10 mouse cellular contexts compared by ENCODE assay signal in the genomic region with DNA sequence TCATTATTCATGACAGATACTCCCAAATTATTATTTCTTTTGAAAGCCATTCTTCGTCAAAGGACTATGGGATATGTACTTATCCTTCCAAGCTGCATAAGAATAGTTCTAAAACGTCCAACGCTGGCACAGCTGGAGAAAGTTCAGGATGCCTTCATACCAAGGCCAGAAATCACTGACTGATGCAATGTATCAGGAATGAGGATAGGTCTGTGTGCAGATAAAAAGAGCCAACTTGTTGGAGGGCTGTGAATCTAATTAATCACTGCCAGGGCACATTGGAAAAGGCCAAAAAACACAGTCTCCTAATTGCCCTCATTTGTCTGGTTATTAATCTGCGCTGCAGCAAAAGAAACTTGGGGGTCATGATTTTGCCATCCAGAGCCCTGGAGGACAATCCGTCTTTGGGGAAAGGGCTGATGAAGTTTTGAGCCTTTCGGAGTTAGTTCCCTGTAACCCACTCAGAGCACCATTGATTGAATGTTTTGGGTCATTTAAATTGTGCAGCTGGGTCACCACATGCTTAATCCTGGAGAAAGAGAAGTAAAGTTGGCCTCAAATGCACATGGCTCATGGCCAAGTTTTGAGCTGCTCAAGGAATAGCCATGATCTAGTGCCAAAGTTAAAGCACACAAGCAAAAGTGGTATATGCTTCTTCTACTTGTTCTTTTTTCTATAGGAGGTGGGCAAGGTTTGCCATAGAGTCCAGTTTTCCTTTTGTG.
DNase-seq lines count a peak whose midpoint lies in the region; ATAC-seq and TF ChIP-seq lines count a peak whose summit lies in the region.
"Had no signal": no experiment of that assay in that cellular context is flagged by ENCODE, and none has a peak within 500 bp of the region (broad histone marks: within the 10 kb centered on the region; RNA-seq: fewer than 3 reads in every experiment).

No protein-coding gene starts in this region.

- DNase-seq in heart, adult 18-20 months = peak; percentile 18 to 25
- DNase-seq in lung, adult 18-20 months = no peak
- DNase-seq in adrenal gland, postnatal 10 days = peak; percentile 76
- DNase-seq in ovary, adult 18-20 months (ENCODE audit: low spot score) = peak; percentile 33
- DNase-seq in testis, postnatal 10 days (ENCODE audit: low spot score) = no peak
- DNase-seq in left cerebral cortex, adult 2 months (ENCODE audit: extremely low spot score in 1 of 2, low spot score in 2 of 2) = no peak

- no peak overlapping the region for H3K4me2 ChIP-seq in heart, embryonic 11.5 days
- H3K4me2 ChIP-seq in lung, embryonic 16.5 days (ENCODE audit: low read depth, low read length) = no peak overlapping the region
- H3K4me2 ChIP-seq: heart, embryonic 13.5 days had no signal

- H3K27ac ChIP-seq in heart, embryonic 11.5 days (ENCODE audit: low read depth, low read length) = no peak overlapping the region
- H3K27ac ChIP-seq in lung, embryonic 16.5 days (ENCODE audit: low read length) = no peak overlapping the region
- H3K27ac ChIP-seq in left cerebral cortex, adult 2 months = no peak overlapping the region
- H3K27ac ChIP-seq: heart, embryonic 13.5 days; macrophage had no signal

- no peak overlapping the region for H3K4me3 ChIP-seq in heart, embryonic 11.5 days (ENCODE audit: low read depth, low read length)
- H3K4me3 ChIP-seq in lung, embryonic 16.5 days (ENCODE audit: low read length) = no peak overlapping the region
- H3K4me3 ChIP-seq in left cerebral cortex, adult 2 months = no peak overlapping the region
- H3K4me3 ChIP-seq: heart, embryonic 13.5 days had no signal

- no peaks in the 10 kb centered on the region for H3K4me1 ChIP-seq in heart, embryonic 11.5 days (ENCODE audit: control insufficient read depth, insufficient read depth, low read length)
- no peaks in the 10 kb centered on the region for H3K4me1 ChIP-seq in lung, embryonic 16.5 days (replicated peaks; ENCODE audit: control insufficient read depth, insufficient read depth, low read length)

- intact Hi-C loops in left cerebral cortex, adult 2 months (cut with DNase I) = no loop called here

- H3K9me3 ChIP-seq in heart, embryonic 11.5 days (replicated peaks; ENCODE audit: control insufficient read depth, low read length) = no peaks in the 10 kb centered on the region
- H3K9me3 ChIP-seq in lung, embryonic 16.5 days (ENCODE audit: control insufficient read depth, low read length) = no peaks in the 10 kb centered on the region
- H3K9me3 ChIP-seq: heart, embryonic 13.5 days had no signal

- no peak for ATAC-seq in heart, embryonic 11.5 days (replicated peaks; ENCODE audit: insufficient number of reproducible peaks, low FRiP score, low TSS enrichment)
- ATAC-seq in lung, embryonic 16.5 days (ENCODE audit: low read depth) = peak; percentile 49; the same call in 1 of the 2 replicates

- H3K9ac ChIP-seq in heart, embryonic 11.5 days (ENCODE audit: low read depth, low read length) = no peak overlapping the region
- H3K9ac ChIP-seq in lung, embryonic 16.5 days (ENCODE audit: low read length) = no peak overlapping the region
- H3K9ac ChIP-seq: heart, embryonic 13.5 days had no signal

- WGBS in heart, embryonic 11.5 days (ENCODE audit: insufficient replicate concordance) = 80% methylated on average over 6 of the region's 6 CpGs
- WGBS in lung, embryonic 16.5 days = 47% methylated on average over 6 of the region's 6 CpGs

- no peaks in the 10 kb centered on the region for H3K27me3 ChIP-seq in heart, embryonic 11.5 days (ENCODE audit: control insufficient read depth, insufficient read depth, low read length)
- no peaks in the 10 kb centered on the region for H3K27me3 ChIP-seq in lung, embryonic 16.5 days (ENCODE audit: control insufficient read depth, insufficient read depth, low read depth, low read length)
- H3K27me3 ChIP-seq: heart, embryonic 13.5 days had no signal

- no peak for TF ChIP-seq CTCF in left cerebral cortex, adult 2 months (IDR thresholded peaks at IDR 0.05)

- H3K36me3 ChIP-seq in heart, embryonic 11.5 days (ENCODE audit: control insufficient read depth, insufficient read depth, low read length) = no peaks in the 10 kb centered on the region
- no peaks in the 10 kb centered on the region for H3K36me3 ChIP-seq in lung, embryonic 16.5 days (ENCODE audit: control insufficient read depth, insufficient read depth, low read length)
- H3K36me3 ChIP-seq: heart, embryonic 13.5 days had no signal

Comparison
In these comparisons a context has a peak if more than half of its experiments do, and no peak if none do; other contexts are left out.
1. DNase-seq: peak in heart, adult 18-20 months (2 of 2), adrenal gland, postnatal 10 days (single experiment) and ovary, adult 18-20 months (single experiment); none in lung, adult 18-20 months (0 of 2), testis, postnatal 10 days (single experiment) and left cerebral cortex, adult 2 months (0 of 2).